Mouse (Mus musculus): ENCODE measurements at regions not wholly inside any gene's neighbourhood (a gene's known extent, or its start where the extent isn't known, plus 50 kb on each side); places are given as distances from the start of the nearest gene placed in this dataset.
A peak's percentile ranks its signal among the peaks of the same experiment; 100 is the strongest.

DNA sequence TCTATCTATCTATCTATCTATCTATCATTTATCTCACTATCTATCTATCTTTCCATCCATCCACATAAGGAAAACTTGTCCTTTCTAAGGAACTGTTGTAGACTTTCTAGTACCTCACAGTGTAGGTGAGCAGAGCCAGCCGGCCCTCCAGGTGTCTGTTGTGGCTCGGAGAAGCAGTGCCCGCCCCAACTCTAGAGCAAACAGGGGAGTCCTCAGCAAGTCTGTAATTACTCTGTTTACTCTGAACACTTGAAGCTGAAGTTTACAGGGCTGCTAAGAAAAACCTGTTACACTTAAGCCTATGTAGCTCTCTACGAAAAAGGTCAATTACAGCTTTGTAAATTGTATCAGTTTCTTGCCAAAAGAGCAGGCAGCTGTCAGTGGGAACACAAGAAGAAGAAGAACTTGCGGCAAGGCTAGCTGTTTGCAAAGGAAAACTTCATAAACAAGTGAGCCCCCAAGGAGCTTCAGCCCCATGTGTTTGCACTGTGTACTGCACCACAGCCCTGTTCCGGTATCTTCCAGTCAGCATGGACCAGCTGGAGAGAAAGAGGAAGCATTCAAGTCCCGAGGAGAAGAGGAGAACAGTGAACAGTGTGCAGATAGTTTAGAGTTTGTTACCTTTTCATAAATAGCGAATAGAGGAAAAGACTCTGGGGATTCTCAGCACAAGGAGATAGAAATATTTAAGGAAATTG is 122.2 kb upstream of the Marcks start:
- DNase-seq = no peak

DNA sequence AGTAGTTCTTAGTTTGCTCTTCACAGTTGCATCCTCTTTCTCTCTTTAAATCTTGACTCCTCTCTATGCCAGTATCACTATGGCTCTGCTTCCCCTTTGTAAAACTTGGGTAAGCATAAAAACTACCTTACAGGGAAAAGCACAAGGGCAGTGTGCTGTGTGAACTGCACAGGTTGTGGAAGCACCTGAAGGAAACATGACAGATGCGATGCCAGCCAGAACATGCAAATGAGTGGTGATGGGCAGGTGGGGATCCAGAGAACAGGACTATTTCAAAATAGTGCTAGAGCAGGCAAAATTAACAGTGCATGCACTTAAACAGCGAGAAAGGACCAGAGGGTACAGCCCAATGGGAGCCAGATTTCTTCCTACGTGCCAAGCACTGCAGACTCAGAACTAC is 120.5 kb upstream of the Marcks start:
- DNase-seq = no peak

DNA sequence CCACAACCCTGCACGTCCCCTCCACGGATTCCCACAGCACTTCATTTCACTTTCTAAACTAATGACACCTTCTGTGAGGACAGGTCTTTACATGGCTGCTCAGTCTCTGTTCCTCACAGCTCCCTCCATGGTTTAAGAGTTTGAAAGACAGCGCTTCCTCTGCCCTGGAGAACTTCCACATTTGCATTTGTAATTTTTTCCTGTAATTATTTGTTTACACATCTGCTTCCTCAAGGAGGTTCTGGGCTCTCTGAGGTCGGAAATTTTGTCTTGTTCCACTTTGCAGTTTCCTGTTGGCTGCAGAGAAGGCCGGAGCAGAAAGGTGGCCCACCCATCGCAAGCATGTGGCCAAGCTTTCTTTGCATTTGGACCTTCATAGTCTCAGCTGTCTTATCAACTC is 118.8 kb upstream of the Marcks start:
- no peak for DNase-seq

DNA sequence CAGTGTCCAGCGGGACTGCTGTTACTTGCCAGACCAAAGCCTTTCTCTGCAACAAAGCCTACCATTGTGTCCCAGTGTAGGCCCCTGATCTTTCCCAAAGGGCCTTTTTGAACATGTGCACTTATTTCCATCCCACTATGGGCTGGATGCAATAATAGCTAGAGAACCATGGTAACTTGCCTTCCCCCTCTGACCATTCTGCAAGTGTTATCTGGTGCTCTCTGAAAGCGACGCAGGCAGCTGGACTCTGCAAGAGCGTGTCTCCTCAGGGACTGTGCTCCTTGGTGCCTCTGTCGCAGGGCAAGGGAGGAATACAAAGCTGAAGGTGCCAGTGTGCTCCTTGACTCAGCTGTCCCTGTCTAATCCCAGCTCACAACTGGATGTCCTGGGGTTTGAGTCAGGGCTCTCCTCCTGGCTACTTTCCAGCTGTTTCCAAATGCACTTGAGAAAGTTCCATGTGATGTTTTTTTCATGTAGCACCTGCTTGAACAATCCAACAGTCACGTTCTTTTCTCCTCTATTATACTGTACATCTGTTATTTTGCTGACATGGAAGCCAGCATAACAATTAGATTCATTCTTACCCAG is 112.3 kb upstream of the Marcks start:
- DNase-seq = no peak

DNA sequence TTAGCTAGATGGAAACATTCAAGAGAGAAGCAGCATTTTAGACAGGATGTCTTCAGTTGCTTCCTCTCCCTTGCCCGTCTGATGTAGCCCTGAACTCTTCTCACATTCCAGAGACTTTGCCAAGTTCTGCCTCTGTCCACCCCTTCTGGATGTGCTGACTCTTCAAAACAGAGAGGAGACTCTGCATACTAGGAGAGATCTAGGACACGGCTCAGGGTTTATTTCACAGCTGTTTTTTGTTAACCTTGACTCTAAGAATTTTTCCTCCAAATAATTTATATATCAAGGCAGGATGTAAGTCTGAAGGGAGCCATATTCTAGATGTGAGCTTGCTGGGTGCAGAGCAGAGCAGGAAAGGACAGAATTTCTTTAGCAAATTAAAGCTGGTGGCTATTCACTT is 111.4 kb upstream of the Marcks start:
- DNase-seq = no peak

DNA sequence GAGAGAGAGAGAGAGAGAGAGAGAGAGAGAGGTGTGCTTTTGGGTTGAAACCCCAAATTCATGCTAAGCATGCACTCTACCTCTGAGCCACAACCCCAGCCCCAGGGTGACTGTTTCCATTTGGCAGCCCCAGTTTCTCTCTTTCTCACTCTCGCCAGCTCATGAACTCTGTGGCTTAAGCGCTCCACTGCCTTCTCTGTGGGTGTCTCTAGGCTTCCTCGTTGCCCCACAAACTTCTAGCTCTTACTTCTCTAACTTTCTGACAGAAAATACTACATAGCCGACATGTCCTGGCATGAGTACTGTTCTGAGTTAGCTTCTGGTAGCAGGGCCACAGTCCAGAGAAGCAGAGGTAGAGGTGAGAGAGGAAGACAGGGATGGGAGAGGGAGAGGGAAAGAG is 110.8 kb upstream of the Marcks start:
- DNase-seq = no peak

DNA sequence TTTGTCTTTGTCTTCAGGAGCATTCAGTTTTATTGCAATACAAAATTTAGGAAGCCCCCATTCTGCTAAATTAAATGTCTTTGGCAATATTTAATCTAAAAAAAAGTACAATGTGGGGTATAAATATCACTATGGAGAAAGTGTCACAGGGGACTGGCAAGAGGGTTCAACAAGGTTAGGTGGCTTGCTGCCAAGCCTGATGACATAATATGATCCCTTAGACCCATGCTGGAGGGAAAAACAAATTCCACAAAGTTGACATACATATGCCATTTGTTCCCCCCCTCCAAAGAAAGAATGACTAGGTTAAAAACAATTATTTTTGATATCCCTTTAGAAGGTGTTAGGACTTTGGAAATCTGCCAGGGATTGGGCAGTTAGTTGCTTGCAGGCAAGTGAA is 108.4 kb upstream of the Marcks start:
- no peak for DNase-seq

DNA sequence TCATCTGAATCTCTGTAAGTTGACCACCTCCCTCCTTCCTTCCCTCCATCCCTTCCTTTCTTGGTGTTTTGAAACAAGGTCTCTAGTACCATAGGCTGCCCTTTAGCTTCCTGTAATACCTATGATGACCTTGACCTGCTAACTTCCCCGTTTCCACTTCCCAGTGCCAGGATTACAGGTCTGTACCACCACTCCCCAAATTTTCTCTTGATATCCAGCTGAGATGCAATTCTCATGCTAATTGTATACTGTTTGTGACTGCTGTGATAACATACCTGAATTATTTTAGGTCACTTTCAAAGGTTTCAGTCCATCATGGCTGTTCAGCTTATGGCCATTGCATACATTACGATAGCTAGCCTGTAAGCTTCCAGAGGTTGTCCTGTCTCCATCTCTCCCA is 104.4 kb upstream of the Marcks start:
- DNase-seq = no peak

DNA sequence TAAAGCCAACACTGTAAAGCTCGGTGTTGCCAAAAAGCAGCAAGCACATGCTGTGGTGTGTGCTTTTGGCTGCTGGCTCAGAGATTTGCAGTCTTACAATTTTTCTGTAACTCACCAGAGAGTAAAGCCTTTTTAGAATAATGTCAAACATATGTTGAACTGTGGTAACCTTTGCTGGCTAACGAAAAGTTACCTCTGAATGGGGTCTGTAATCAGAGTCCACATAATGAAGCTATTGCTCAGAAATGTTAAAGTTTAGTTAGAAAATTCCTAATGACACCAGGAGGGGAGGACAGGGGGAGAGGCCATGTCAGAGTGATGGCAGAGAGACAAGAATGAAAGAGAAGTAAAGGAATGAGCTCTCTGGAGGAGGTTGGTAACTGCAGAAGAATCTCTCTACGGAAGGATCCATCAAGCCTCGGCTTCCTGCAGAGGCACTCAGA is 103.1 kb upstream of the Marcks start:
- peak; percentile 44 for DNase-seq

DNA sequence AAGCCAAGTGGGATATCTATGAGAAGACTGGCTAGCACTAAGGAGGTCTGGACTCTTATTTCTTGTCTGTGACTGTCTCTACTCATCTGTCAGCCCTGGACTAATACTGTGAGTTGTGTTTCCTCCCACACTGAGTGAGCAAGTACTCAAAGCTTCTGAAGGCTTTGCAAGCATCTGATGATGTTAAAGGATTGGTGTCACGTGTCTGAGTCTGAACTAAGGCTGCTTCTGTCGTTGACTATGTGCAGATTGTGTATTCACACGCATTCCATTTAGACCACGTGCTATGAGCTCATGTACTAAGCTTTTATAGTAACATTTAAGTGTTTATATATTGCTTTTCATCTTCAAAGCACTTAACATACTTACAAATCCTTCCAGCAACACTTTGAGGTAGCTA is 101.9 kb upstream of the Marcks start:
- no peak for DNase-seq

DNA sequence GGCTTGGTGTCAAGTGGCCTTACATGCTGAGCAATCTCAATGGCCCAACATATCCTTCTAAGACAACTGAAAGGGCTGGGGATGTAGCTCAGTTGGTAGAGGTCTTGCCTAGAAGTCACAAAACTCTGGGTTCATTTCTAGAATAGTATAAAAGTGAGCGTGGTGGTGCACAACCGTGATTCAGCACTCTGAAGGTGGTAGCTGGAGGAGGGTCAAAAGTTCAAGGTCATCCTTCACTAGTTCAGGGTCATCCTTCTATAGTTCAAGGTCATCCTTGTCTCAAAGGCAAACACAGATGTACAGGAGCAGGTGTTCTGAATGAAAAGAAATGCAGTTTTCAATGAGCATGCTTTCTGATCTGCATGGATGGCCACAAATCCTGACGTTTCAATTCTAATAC is 101.5 kb upstream of the Marcks start:
- DNase-seq = no peak

DNA sequence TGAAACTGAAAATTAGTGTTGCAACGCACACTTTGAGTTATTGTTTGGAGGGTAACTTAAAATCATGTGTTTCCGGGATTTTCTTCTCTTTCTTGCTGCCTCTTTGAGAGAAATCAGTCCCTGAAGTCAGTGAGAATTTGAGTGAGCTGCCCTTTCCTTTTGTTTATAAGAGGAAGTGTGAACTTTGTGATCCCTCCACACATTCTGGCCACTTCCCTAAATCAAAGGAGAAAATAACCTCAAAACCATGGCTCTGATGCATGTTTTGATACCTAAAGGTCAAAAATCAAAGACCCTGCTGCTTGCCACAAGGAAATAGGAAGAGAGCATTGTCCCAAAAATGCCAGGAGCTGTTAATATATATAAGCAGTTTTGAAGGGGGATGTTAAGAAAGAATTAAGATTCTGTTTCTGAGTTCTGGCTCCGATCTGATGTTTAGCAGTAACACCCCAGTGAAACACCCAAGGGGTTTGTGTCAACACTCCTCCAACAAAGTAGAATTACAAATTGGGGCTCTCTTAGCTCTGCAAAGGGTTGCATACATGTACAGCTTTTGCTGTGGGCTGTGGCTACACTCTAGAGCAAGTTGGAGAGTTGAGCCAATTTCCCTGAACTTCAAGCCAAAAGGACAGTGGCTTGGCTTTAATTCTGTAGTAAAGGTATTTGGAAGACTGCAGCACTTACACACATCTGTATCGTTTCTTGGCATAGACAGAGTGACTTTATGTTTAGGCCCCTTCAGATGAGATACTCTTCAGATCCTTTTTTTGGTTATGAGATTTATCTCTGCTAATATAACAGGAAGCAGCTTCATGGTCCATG is 97.5 kb upstream of the Marcks start:
- no peak for DNase-seq

DNA sequence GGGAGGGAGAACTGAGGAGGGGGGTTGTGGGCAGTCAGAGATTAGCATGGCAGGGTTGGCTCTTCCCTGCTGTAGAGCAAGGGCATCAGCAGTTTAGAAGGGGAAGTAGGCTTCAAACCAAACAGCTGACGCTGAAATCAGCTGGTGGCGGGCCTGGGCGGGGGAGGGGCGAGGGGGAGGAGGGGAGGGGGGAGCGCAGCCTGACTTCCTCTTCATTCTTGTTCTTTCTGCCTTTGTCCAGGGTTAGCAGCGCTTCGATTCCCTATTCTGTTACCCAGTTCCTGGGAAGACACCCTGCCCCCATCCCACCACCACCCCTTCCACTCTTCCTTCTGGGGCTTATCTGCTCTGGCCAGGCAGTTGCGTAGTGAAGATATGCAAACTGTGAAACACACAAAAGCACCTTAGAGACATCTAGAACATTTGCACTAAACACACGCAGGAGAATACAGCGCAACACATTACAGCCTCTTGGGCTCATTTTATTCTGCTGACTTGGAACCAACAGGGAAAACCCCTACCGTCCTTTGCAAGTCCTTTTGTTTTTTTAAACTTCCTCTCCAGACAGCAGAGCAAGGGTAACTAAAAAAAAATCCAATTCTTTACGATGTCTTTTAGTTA is 93.3 kb upstream of the Marcks start:
- peak; percentile 70 for DNase-seq

DNA sequence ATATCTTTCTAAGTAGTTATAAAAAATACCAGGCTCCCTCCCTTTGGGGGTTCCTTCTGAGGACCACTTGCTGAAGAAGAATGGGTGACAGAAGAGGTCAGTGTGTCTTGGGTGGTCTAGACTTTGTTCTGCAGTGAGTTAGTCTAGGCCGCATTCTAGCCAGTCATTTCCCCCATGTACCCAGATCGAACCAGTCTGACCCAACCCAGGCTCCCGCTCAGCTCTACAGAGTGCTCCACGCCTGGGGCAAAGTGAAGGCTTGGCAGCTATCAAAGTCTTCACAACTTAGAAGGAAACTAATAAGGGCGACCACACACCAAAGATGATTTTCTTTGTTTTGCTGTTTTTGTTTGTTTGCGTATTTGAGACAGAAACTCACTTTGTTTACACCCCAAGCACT is 92.4 kb upstream of the Marcks start:
- DNase-seq = no peak

DNA sequence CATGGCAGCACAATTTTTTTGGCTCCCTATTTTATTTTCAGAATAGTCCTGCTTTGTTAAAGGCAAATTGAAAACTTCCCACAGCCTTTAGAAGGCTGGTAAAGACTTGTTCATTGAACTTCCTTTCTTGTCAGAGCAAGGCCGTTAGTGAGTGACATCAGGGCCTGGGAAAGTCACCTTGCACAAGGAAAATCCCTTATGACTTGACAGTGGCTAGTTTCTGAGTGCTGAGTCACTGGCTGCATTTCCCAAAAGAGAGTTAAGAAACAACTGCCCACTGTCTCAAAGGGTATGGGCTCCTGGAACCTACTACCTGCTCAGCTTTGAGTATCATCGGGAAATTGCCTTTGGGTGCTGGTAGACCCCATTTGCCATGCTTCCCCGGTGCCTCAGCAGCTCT is 89.2 kb upstream of the Marcks start:
- no peak for DNase-seq

DNA sequence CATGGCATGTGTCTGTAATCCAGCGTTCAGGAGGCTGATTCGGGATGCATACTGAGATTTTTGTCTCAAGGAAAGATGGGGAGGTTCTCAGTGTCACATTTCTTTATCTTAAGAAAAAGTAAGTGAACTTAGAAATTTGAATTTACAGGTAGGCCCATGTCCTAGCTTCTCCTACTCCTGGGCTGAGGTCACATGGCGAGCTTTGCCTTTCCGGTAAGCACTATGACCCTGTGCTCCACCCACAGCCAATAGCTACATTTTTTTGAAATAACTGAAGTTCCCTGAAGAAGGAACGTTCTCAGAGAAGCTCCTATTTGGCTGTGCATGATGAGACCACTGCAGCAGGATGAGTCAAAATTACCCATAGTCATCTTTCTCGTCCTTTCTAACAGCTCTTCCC is 83.0 kb upstream of the Marcks start:
- DNase-seq = no peak

DNA sequence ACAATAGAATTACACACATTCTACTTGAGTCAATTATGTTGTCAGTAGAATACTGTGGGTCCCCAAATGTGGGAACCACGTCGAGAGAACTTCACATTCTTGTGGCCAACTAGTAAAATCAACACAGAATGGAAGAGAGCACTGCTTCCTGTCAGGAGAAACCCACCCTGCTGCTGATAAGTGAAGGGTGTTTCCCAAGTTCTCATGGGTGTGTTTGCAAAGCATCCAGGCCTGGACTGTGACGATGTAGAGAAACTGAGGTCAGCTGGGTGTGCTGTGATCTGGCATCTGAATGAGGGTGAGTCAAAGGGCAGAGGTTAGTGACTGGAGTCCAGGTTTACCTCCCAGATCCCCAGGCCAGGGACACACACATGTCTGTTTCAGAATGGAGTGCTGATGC is 81.7 kb upstream of the Marcks start:
- DNase-seq = no peak

DNA sequence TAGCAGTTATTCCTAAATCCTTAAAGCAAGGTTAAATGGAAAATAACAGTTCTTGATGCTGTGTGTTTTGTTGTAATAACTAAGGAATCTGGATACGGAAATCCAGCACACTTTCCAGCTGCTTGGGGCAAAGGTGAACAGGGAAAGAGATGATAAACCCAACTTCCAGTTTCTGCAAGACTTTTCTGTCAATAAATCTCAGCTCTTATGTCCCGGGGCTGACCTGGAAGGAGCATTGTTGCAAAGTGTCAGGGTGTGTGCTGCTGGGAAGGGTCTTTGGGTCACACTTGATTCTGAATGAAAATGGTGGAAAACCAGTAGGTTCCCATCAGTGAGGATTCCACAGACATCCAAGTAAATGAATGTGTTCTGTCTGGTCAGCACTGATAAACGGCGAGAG is 81.2 kb upstream of the Marcks start:
- no peak for DNase-seq

DNA sequence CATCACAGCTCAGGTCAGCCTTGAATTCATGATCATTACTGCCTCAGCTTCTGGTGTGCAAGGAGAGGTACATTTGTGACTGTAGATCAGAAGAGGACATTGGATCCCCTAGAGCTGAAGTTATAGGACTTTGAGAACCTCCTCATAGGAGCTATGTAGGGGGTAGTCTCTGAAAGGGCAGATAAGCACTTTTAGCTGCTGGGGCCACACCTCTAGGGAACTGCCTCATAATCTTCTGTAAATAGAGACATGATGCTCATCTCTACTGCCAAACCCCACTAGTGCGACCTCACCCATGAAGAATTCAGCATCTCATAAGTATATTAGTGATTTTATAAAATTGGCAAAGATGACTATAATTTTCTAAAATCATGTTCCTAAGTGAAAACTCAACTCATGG is 80.7 kb upstream of the Marcks start:
- no peak for DNase-seq

DNA sequence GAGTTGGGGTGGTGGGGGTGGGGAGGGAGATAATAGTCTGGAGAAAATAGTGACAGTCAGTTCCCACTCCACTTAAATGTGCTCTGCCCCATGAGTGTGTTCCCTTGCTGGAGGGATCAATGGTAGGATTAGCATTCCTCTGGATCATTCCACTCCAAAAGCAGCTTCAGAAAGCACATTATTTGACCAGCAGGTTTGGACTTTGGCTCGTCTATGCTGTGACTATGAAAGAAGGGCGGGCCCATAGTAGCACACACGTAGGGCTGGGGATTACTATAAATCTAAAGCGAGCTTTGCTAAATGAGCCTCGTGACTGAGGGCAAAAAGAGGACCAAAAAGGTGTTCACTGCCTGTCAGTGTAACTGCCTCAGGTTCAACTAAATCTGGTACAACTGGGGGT is 75.9 kb upstream of the Marcks start:
- DNase-seq = no peak

DNA sequence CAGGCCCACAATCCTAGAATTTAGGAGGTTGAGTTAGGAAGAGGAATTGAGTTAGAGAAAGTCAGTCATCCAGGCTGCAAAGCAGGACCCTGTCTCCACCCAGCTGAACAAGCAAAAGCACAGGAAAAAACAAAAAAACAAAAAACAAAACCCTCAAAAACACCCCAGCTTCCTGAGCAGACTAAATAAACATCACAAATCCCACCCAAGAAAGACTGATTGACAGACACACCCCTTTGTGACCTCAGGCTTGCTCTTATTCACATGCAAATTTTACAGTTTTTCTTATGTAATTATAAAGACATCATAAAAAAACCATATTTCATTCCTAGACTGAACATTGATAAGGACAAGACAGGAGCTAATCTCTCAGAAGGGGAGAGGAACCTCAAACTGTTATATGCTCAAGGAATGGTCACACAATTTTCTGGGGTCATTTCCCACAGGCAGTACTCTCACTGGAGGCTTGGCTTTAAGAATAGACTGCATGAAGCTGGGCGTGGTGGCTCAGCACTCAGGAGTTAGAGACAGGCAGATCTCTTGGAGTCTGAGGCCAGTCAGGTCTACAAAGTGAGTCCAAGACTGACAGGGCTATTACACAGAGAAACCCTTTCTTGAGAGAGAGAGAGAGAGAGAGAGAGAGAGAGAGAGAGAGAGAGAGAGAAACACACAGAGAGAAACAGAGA is 73.8 kb upstream of the Marcks start:
- DNase-seq = no peak

DNA sequence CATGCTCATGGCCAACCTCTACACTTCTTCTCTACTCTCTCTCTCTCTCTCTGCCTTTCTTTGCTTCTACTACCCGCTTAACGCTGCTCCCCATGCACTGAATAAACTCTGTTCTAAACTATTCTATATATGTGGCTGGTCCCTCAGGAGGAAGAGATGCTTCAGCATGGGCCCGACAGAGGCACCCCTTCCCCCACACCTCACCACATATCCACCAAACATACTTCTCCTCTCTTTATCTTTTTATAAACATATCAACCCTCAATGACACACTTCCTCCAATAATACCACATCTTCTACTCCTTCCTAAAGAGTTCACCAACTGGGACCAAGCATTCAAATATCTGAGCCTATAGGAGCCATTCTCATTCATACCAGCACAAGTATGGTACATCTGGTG is 72.6 kb upstream of the Marcks start:
- no peak for DNase-seq

DNA sequence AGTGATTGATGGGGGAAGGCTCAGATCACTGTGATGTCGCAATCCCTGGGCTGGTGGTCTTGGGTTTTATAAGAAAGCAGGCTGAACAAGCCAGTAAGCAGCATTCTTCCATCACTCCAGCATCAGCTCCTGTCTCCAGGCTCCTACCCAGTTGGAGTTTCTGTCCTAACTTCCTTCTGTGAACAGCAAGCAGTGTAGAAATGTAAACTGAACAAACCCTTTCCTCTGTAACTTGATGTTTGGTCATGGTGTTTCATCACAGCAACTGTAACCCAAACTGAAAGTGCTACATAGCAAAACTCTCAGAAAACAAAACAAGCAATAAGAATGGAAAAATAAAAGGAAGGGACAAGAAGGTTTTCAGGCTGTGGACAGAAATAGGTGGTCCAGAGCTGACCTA is 71.5 kb upstream of the Marcks start:
- DNase-seq = no peak
